Mouse (Mus musculus) gastrocnemius, postnatal 36 days (tissue): Measurements from ENCODE around the gene Tbc1d23. TPM values are rescaled to one million over a fixed set of nuclear protein-coding genes. Genes with fewer than 3 reads are reported as not detected.
A peak's percentile ranks its signal among the peaks of the same experiment; 100 is the strongest.

Experiments used
- DNase-seq, 2 experiments: peaks; one replicate each; pipeline ENCODE4 v3.0.0; 2022
- intact Hi-C: fragments of 180-260 bp; cut with DNase I; formaldehyde crosslinking; loops from one replicate; pipeline ENCODE4 v1.15.1; 2025
- total RNA-seq, 2 experiments: library from RNA; stranded (reverse); gene quantifications; 2 replicates each; pipeline ENCODE4 v1.2.3; 2021

The Tbc1d23 gene
- total RNA-seq, 2 experiments from 2014 or later = 16.4 to 17.6 TPM

- peak; percentile 93 to 94 for DNase-seq
- intact Hi-C loops = loop anchor here (5.0 to 10.0 kb wide), 2 partner anchors 45 to 392 kb away; partner anchors contain the start of gene Tomm70a
These were observed 64.4 kb downstream of the Tbc1d23 start, which contains the start of gene Nit2 for GRCm38 (mm10) chr16:57166611-57167513. Gene Nit2 (minus strand): TSS chr16:57167341.

GRCm38 (mm10) chr16:57166086-57166485 lies 65.2 kb downstream of the Tbc1d23 start:
- intact Hi-C loops = loop anchor here (5.0 to 10.0 kb wide), 2 partner anchors 44 to 391 kb away; partner anchors contain the start of gene Tomm70a
- DNase-seq = no peak

GRCm38 (mm10) chr16:57165157-57165556 lies 66.1 kb downstream of the Tbc1d23 start:
- DNase-seq = no peak
- intact Hi-C loops = loop anchor here (5.0 to 10.0 kb wide), 2 partner anchors 43 to 390 kb away; partner anchors contain the start of gene Tomm70a

GRCm38 (mm10) chr16:57163694-57164093 lies 67.6 kb downstream of the Tbc1d23 start:
- intact Hi-C loops = loop anchor here (10.0 kb wide), 1 partner anchor 389 kb away; no protein-coding TSS in a partner anchor
- no peak for DNase-seq

- intact Hi-C loops = loop anchor here (10.0 kb wide), 1 partner anchor 388 kb away; no protein-coding TSS in a partner anchor
These were observed 68.5 kb downstream of the Tbc1d23 start for GRCm38 (mm10) chr16:57162841-57163240.

GRCm38 (mm10) chr16:57159835-57160234 lies 71.5 kb downstream of the Tbc1d23 start:
- intact Hi-C loops = loop anchor here (10.0 kb wide), 1 partner anchor 385 kb away; no protein-coding TSS in a partner anchor
- DNase-seq = no peak

More at GRCm38 (mm10) chr16:57162841-57163240, 68.5 kb downstream of the Tbc1d23 start:
- DNase-seq = no peak

GRCm38 (mm10) chr16:57157728-57158127 lies 73.6 kb downstream of the Tbc1d23 start:
- no peak for DNase-seq
- intact Hi-C loops = no loop called here

GRCm38 (mm10) chr16:57157076-57157475 lies 74.2 kb downstream of the Tbc1d23 start:
- intact Hi-C loops = no loop called here
- no peak for DNase-seq

GRCm38 (mm10) chr16:57155899-57156298 lies 75.4 kb downstream of the Tbc1d23 start:
- intact Hi-C loops = no loop called here
- DNase-seq = no peak

GRCm38 (mm10) chr16:57151437-57151836 lies 79.9 kb downstream of the Tbc1d23 start:
- intact Hi-C loops = no loop called here
- no peak for DNase-seq

GRCm38 (mm10) chr16:57144741-57145140 lies 86.6 kb downstream of the Tbc1d23 start:
- intact Hi-C loops = no loop called here

GRCm38 (mm10) chr16:57133611-57134010 lies 97.7 kb downstream of the Tbc1d23 start:
- intact Hi-C loops = no loop called here

More at GRCm38 (mm10) chr16:57144741-57145140, 86.6 kb downstream of the Tbc1d23 start:
- DNase-seq = no peak

GRCm38 (mm10) chr16:57132326-57132725 lies 99.0 kb downstream of the Tbc1d23 start:
- no peak for DNase-seq
- intact Hi-C loops = no loop called here

More at GRCm38 (mm10) chr16:57133611-57134010, 97.7 kb downstream of the Tbc1d23 start:
- DNase-seq = no peak

GRCm38 (mm10) chr16:57131544-57131943 lies 99.8 kb downstream of the Tbc1d23 start:
- intact Hi-C loops = no loop called here
- no peak for DNase-seq

- no peak for DNase-seq
- intact Hi-C loops = no loop called here
These were observed 100.4 kb downstream of the Tbc1d23 start for GRCm38 (mm10) chr16:57130752-57131400.

GRCm38 (mm10) chr16:57127825-57128224 lies 103.5 kb downstream of the Tbc1d23 start:
- intact Hi-C loops = no loop called here
- no peak for DNase-seq

- no peak for DNase-seq
- intact Hi-C loops = no loop called here
These were observed 105.0 kb downstream of the Tbc1d23 start for GRCm38 (mm10) chr16:57126268-57126667.

GRCm38 (mm10) chr16:57122682-57123445 lies 108.4 kb downstream of the Tbc1d23 start:
- intact Hi-C loops = loop anchor here (5.0 kb wide), 1 partner anchor 44 kb away; the partner anchor contains the start of gene Nit2

GRCm38 (mm10) chr16:57121816-57122415 lies 109.4 kb downstream of the Tbc1d23 start:
- intact Hi-C loops = loop anchor here (5.0 kb wide), 1 partner anchor 45 kb away; the partner anchor contains the start of gene Nit2
- DNase-seq = no peak

More at GRCm38 (mm10) chr16:57122682-57123445, 108.4 kb downstream of the Tbc1d23 start:
- no peak for DNase-seq
